Mouse (Mus musculus) stomach, postnatal 0 days (tissue): ENCODE measurements around the gene Megf11. TPM values are rescaled to one million over a fixed set of nuclear protein-coding genes. Genes with fewer than 3 reads are reported as not detected.
A peak's percentile ranks its signal among the peaks of the same experiment; 100 is the strongest.

Experiments used
- ATAC-seq: fragments of 200-750 bp; cut with Nextera tagmentation; 2 replicates; pipeline ENCODE4 v1.8.0; 2017; ENCODE audit not compliant: low FRiP score, low TSS enrichment
- DNase-seq: peaks from one replicate; pipeline ENCODE4 v3.0.0-alpha.2; 2016; ENCODE audit warnings: low spot score
- H3K27ac ChIP-seq: fragments of 300-500 bp; sonication (generic); replicated peaks from 2 replicates; pipeline ENCODE4 v1.5.1; 2014; ENCODE audit warnings: mild to moderate bottlenecking, control low read depth
- H3K27me3 ChIP-seq: fragments of 300-500 bp; sonication (generic); 2 replicates; pipeline ENCODE4 v1.6.1; 2014; ENCODE audit warnings: low read length; ENCODE audit not compliant: control insufficient read depth, insufficient read depth
- H3K36me3 ChIP-seq: fragments of 300-500 bp; sonication (generic); 2 replicates; pipeline ENCODE4 v1.6.1; 2014; ENCODE audit warnings: low read length, mixed read lengths; ENCODE audit not compliant: control insufficient read depth, insufficient read depth
- H3K4me1 ChIP-seq: fragments of 300-500 bp; sonication (generic); replicated peaks from 2 replicates; pipeline ENCODE4 v1.6.1; 2014; ENCODE audit warnings: antibody characterized with exemption; ENCODE audit not compliant: control insufficient read depth, insufficient read depth
- H3K4me2 ChIP-seq: fragments of 300-500 bp; sonication (generic); replicated peaks from 2 replicates; pipeline ENCODE4 v1.6.1; 2014; ENCODE audit warnings: low read depth, mild to moderate bottlenecking, control low read depth, moderate library complexity
- H3K4me3 ChIP-seq: fragments of 300-500 bp; sonication (generic); 2 replicates; pipeline ENCODE4 v1.5.1; 2014; ENCODE audit warnings: low read depth, low read length, control low read depth
- H3K9ac ChIP-seq: fragments of 300-500 bp; sonication (generic); 2 replicates; pipeline ENCODE4 v1.6.1; 2014; ENCODE audit warnings: mild to moderate bottlenecking, low read length, control low read depth, mixed read lengths
- H3K9me3 ChIP-seq: fragments of 300-500 bp; sonication (generic); 2 replicates; pipeline ENCODE4 v1.6.1; 2016; ENCODE audit warnings: low read length; ENCODE audit not compliant: control insufficient read depth
- CTCF ChIP-seq: IDR thresholded peaks from 2 replicates; pipeline ENCODE4 v1.5.1; 2016; ENCODE audit warnings: antibody characterized with exemption, low read depth, mild to moderate bottlenecking, moderate library complexity
- EP300 ChIP-seq: optimal IDR thresholded peaks from 2 replicates; pipeline ENCODE3; 2016; ENCODE audit warnings: antibody characterized with exemption
- WGBS: fragments of 180-500 bp; shearing (Covaris S2); extraction: QIAGEN DNeasy Blood & Tissue Kit; methylation state at CpG from one replicate; pipeline ENCODE4 v1.1.7; 2014; 5-methylcytosine and 5-hydroxymethylcytosine counted together
- polyA plus RNA-seq: library from polyadenylated mRNA; unstranded; fragments of >200 nt; fragmentation: Nextera tagmentation; extraction: Ambion mirVana; gene quantifications from 2 replicates; pipeline ENCODE4 v1.2.1, GENCODE M21; 2015

Gene Megf11
- polyA plus RNA-seq, 1 experiment from 2014 or later = 0.46 TPM

- H3K4me2 ChIP-seq = no peak overlapping the region
- ATAC-seq (no peak; the same call in 1 of the 2 replicates), DNase-seq (peak; percentile 45)
- H3K4me3 ChIP-seq = no peak overlapping the region
- H3K9ac ChIP-seq = no peak overlapping the region
- TF ChIP-seq EP300 (no peak), CTCF (no peak)
- H3K9me3 ChIP-seq = no peaks in the 10 kb centered on the region
- H3K27ac ChIP-seq = no peak overlapping the region; the same call in 1 of the 2 replicates
- no peaks in the 10 kb centered on the region for H3K27me3 ChIP-seq
- 26% methylated on average over 6 of the region's 6 CpGs for WGBS
- no peaks in the 10 kb centered on the region for H3K36me3 ChIP-seq
- peaks cover 2% of the 10 kb centered on the region; the same call in 1 of the 2 replicates for H3K4me1 ChIP-seq
Measured at GRCm38 (mm10) chr9:64447522-64447921, 62.1 kb downstream of the Megf11 start.

GRCm38 (mm10) chr9:64452769-64453168 lies 67.3 kb downstream of the Megf11 start:
- no peak overlapping the region for H3K4me3 ChIP-seq
- H3K4me2 ChIP-seq = no peak overlapping the region
- no peak for TF ChIP-seq EP300
- no peak for TF ChIP-seq CTCF
- no peak overlapping the region for H3K9ac ChIP-seq
- no peaks in the 10 kb centered on the region for H3K9me3 ChIP-seq
- WGBS = 56% methylated on average over 5 of the region's 5 CpGs
- no peak for ATAC-seq
- DNase-seq = no peak
- no peaks in the 10 kb centered on the region for H3K27me3 ChIP-seq
- no peaks in the 10 kb centered on the region for H3K36me3 ChIP-seq
- H3K4me1 ChIP-seq = no peaks in the 10 kb centered on the region; the same call in 1 of the 2 replicates
- no peak overlapping the region for H3K27ac ChIP-seq

- TF ChIP-seq CTCF (no peak), EP300 (no peak)
- ATAC-seq = no peak
- Histone ChIP-seq H3K4me2 (no peak overlapping the region), H3K4me1 (no peaks in the 10 kb centered on the region), H3K9ac (no peak overlapping the region), H3K36me3 (no peaks in the 10 kb centered on the region), H3K27me3 (no peaks in the 10 kb centered on the region), H3K27ac (no peak overlapping the region), H3K4me3 (no peak overlapping the region), H3K9me3 (no peaks in the 10 kb centered on the region)
- DNase-seq = no peak
- WGBS = 82% methylated on average over 4 of the region's 4 CpGs
Measured at GRCm38 (mm10) chr9:64454196-64454595, 68.8 kb downstream of the Megf11 start.

GRCm38 (mm10) chr9:64455910-64456309 lies 70.5 kb downstream of the Megf11 start:
- Histone ChIP-seq H3K27me3 (no peaks in the 10 kb centered on the region), H3K9ac (no peak overlapping the region), H3K4me2 (no peak overlapping the region), H3K27ac (no peak overlapping the region), H3K9me3 (no peaks in the 10 kb centered on the region), H3K36me3 (no peaks in the 10 kb centered on the region), H3K4me3 (no peak overlapping the region), H3K4me1 (no peaks in the 10 kb centered on the region)
- WGBS = 12% methylated on average over 9 of the region's 9 CpGs
- ATAC-seq (no peak), DNase-seq (no peak)
- TF ChIP-seq EP300 (no peak), CTCF (no peak)

GRCm38 (mm10) chr9:64457596-64457995 lies 72.2 kb downstream of the Megf11 start:
- H3K4me2 ChIP-seq = no peak overlapping the region
- DNase-seq = no peak
- no peak for TF ChIP-seq CTCF
- no peak for TF ChIP-seq EP300
- 49% methylated on average over 7 of the region's 7 CpGs for WGBS
- no peaks in the 10 kb centered on the region for H3K4me1 ChIP-seq
- H3K9me3 ChIP-seq = no peaks in the 10 kb centered on the region
- no peaks in the 10 kb centered on the region for H3K27me3 ChIP-seq
- H3K27ac ChIP-seq = no peak overlapping the region
- H3K9ac ChIP-seq = no peak overlapping the region
- H3K4me3 ChIP-seq = no peak overlapping the region
- ATAC-seq = no peak
- H3K36me3 ChIP-seq = no peaks in the 10 kb centered on the region

DNA sequence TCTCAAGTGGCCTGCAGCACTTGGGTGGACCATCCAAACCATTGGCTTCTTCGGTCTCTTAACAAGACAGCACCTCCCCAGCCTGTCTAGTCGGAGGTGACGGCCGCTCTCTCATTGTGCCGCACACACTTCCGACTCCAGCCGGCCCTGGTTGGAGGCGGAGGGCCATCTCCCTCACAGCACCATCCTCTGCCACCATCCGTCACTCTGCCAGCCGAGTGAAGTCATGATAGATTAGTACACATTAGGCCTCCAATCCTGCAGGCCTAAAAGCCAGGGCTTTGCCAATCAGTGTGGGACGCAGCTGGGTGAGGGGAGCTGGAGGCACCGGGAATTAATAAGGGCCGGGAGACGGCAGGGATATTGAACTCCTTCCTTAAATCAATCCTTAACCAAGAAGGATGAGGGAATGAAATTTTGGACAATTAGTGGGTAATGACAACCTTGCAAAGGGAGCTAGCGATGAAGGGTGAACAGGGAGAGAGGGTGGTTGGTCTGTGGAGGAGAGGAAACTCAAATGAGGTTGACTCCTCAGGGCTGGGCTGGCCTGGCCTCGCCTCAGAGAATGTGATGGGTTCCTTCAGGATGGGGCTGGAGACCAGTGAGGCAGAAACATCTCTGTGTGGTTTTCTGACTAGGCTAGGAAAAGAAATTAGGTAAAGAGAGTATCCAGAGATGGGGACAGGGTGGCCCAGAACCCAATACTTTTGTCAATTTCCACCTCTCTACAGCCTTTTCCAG lies 76.3 kb downstream of the Megf11 start:
- Histone ChIP-seq H3K27me3 (no peaks in the 10 kb centered on the region), H3K4me2 (no peak overlapping the region), H3K27ac (no peak overlapping the region), H3K9ac (no peak overlapping the region), H3K4me1 (no peaks in the 10 kb centered on the region), H3K36me3 (no peaks in the 10 kb centered on the region), H3K9me3 (no peaks in the 10 kb centered on the region), H3K4me3 (no peak overlapping the region)
- DNase-seq (no peak), ATAC-seq (no peak)
- 67% methylated on average over 16 of the region's 16 CpGs for WGBS
- no peak for TF ChIP-seq CTCF
- TF ChIP-seq EP300 = no peak
